Mouse (Mus musculus) megakaryocyte, embryonic 14.5 days (primary cell): ENCODE measurements around the gene Ankrd34a. TPM values are rescaled to one million over a fixed set of nuclear protein-coding genes. Genes with fewer than 3 reads are reported as not detected.

ENCODE experiments used
- H3K27me3 ChIP-seq: replicated peaks from 2 replicates; pipeline ENCODE3; 2012; ENCODE audit warnings: inconsistent platforms
- H3K36me3 ChIP-seq: replicated peaks from 2 replicates; pipeline ENCODE3; 2012; ENCODE audit warnings: low read length, inconsistent platforms, mixed read lengths
- H3K4me1 ChIP-seq: 2 replicates; pipeline ENCODE4 v1.6.1; 2012; ENCODE audit warnings: inconsistent platforms
- H3K4me3 ChIP-seq: replicated peaks from 2 replicates; pipeline ENCODE3; 2012; ENCODE audit warnings: moderate library complexity, mild to moderate bottlenecking, inconsistent platforms
- H3K9me3 ChIP-seq: 2 replicates; pipeline ENCODE4 v1.6.1; 2012; ENCODE audit warnings: inconsistent platforms
- FLI1 ChIP-seq: IDR thresholded peaks from 2 replicates; pipeline ENCODE4 v1.6.1; 2012; ENCODE audit warnings: low read length, inconsistent platforms, mixed read lengths
- GATA1 ChIP-seq: IDR thresholded peaks from 3 replicates; pipeline ENCODE4 v1.6.1; 2012; ENCODE audit warnings: mixed read lengths, low read length, inconsistent platforms, borderline replicate concordance
- polyA plus RNA-seq: library from polyadenylated mRNA; stranded (reverse); fragments of >175 nt; gene quantifications from 2 replicates; pipeline ENCODE4 v1.2.3, GENCODE M21; 2012; ENCODE audit warnings: low replicate concordance; ENCODE audit not compliant: insufficient read depth

Ankrd34a gene
- polyA plus RNA-seq, result not detected in 2 replicates

DNA sequence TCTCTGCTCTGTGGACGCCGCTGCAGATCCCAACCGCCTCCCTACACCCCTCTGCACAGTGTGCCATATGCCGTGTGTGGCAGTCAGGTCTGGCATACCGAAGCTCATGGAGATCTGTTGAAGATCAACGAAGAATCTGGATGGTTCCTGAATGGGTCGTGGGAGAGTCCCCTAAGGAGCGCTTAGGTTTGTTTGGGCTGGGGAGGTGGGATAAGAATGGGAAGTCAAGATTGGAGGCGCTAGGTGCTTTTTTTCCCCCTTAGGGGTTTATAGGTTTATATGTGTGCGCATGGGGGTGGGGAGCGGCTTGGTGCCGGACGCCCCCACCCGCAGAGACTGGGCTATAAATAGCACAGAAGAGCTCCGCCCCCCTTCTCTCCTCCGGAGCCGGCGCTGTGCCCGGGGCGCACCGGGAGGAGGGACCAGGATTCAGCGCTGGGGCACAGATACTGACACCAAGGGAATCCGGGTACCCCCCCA lies at the start of gene Ankrd34a:
Gene Ankrd34a (plus strand): TSS at position 409 of the 480 bp plus-strand sequence.
- Histone ChIP-seq H3K27me3 (peaks cover 53% of the 10 kb centered on the region), H3K36me3 (no peaks in the 10 kb centered on the region), H3K9me3 (no peaks in the 10 kb centered on the region), H3K4me1 (peaks cover 76% of the 10 kb centered on the region), H3K4me3 (peak within 1 kb of the TSS; percentile 91)
- no peak for TF ChIP-seq GATA1
- TF ChIP-seq FLI1, result no peak

DNA sequence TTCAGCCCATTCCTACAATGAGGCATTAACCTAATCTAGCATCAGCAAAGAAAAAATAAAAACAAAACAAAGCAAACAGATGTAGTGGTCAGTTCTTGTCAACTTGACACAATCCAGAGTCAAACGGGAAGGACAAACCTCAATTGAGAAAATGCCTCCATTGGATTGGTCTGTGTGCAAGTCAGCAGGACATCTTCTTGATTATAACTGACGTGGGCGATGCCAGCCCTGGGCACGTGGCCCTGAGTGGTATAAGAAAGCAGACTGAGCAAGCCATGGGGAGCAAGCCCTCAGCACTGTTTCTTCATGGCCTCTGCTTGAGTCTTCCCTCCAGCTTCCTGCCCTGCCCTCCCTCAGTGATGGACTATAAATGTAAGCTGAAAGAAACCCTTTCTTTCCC lies 49.6 kb upstream of the Ankrd34a start:
- H3K27me3 ChIP-seq, result peaks cover 26% of the 10 kb centered on the region
- peaks cover 3% of the 10 kb centered on the region for H3K9me3 ChIP-seq
- TF ChIP-seq GATA1 (no peak), FLI1 (no peak)
- no peaks in the 10 kb centered on the region for H3K36me3 ChIP-seq
- H3K4me1 ChIP-seq, result peaks cover 36% of the 10 kb centered on the region
- H3K4me3 ChIP-seq, result peak overlapping the region; percentile 16

DNA sequence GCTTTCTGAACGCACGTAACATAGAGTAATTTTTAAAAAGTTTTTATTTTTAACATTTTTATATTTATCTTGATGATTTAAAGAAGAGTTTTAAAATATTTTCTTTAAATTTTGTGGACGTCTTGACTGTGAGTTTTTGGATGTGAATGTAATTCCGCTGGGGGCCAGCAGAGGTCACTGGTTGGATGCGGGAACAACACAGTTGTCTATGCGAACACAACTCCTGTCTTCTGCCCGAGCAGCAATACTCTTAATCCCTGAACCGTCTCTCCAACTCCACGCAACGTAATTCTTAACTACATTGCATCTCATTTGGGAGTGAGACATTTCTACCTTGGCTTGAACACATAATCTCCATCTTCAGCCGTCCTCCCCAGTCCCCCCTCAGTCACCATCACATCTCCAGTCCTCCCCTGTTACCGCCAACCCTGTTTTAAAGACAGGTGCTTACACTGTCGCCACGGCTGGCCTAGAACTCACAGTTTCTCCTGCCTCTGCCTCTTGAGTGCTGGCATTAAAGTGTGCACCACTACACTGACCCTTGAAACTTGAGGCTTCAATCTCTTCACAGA lies 49.0 kb upstream of the Ankrd34a start:
- no peaks in the 10 kb centered on the region for H3K36me3 ChIP-seq
- peaks cover 22% of the 10 kb centered on the region for H3K27me3 ChIP-seq
- H3K9me3 ChIP-seq, result peaks cover 3% of the 10 kb centered on the region
- H3K4me1 ChIP-seq, result peaks cover 38% of the 10 kb centered on the region
- peak overlapping the region; percentile 71 for H3K4me3 ChIP-seq
- no peak for TF ChIP-seq GATA1
- no peak for TF ChIP-seq FLI1

DNA sequence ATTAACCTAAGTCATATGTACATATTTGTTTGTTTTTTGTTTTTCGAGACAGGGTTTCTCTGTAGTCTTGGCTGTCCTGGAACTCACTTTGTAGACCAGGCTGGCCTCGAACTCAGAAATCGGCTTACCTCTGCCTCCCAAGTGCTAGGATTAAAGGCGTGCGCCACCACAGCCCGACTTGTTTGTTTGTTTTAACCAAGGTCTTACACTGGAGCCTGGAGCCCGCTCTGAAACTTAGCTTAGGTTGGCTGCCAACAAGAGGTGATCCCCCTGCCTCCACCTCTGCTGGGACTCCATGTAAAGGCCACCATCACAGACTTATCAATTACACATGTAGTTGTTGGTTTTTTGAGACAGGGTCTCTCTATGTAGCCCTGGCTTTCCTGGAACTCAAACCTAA lies 47.6 kb upstream of the Ankrd34a start:
- peaks cover 3% of the 10 kb centered on the region for H3K9me3 ChIP-seq
- H3K4me3 ChIP-seq, result no peak overlapping the region
- H3K27me3 ChIP-seq, result peaks cover 10% of the 10 kb centered on the region
- TF ChIP-seq GATA1 (no peak), FLI1 (no peak)
- H3K4me1 ChIP-seq, result peaks cover 44% of the 10 kb centered on the region
- H3K36me3 ChIP-seq, result no peaks in the 10 kb centered on the region

DNA sequence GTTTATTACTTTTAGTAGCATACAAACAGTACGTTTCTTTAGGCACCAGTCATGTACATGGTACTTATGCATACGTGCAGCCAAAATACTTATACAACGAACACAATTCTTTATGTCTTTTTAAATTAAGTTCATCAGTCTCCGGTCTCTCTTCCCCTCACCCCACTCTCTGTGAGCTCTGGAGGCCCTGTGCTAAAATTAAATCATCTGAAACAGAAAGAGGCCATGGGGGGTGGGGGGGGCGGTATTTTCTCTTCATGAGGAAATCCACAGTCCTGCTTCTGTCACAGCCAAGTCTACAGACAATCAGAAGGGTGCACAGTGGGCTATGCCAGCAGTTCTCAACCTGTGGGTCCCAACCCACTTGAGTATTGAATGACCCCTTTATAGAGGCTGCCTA lies 47.1 kb upstream of the Ankrd34a start:
- H3K4me3 ChIP-seq, result no peak overlapping the region
- H3K4me1 ChIP-seq, result peaks cover 49% of the 10 kb centered on the region
- TF ChIP-seq FLI1 (no peak), GATA1 (no peak)
- H3K36me3 ChIP-seq, result no peaks in the 10 kb centered on the region
- no peaks in the 10 kb centered on the region for H3K9me3 ChIP-seq
- H3K27me3 ChIP-seq, result peaks cover 4% of the 10 kb centered on the region

DNA sequence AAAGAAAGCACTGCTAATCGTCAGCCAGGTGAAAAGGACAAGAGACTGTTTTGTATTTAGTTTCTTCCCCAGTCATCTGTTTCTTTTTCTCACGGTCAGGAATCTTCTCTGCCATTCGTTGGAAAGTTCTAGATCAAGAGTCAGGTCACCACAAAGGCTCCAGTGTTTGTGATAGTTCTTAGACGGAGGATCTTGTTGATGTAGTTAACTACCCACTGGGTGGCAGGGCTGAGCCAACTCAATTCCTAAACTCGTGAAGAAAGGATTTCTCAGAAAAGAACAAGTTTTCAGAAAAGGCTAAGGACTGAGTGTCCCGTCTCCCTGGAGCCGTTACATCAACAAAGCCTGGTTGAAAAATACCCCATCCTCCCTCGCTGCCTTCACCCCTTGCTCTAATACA lies 45.2 kb upstream of the Ankrd34a start:
- peaks cover 2% of the 10 kb centered on the region for H3K27me3 ChIP-seq
- H3K4me1 ChIP-seq, result peaks cover 55% of the 10 kb centered on the region
- no peaks in the 10 kb centered on the region for H3K36me3 ChIP-seq
- no peaks in the 10 kb centered on the region for H3K9me3 ChIP-seq
- H3K4me3 ChIP-seq, result peak overlapping the region; percentile 50
- TF ChIP-seq FLI1 (no peak), GATA1 (no peak)

DNA sequence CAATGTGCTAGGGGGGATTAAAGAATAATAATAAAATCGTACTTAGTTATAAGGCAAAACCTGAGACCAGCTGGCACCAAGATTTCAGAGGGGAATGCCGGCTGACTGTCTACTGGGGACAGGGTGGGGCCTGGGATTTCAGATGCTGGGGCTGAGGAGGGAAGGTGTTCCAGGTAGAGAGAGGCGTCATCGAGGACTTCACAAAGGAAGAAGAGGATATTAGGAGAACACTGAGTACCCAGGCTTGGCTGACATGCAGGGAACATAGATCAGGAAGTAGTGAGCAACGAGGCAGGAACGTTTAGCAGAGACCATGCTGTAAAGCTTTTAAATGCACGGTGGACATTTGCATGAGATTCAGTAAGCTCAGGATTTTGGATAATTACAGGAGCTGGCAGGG lies 44.5 kb upstream of the Ankrd34a start:
- TF ChIP-seq FLI1 (no peak), GATA1 (no peak)
- no peaks in the 10 kb centered on the region for H3K9me3 ChIP-seq
- H3K36me3 ChIP-seq, result no peaks in the 10 kb centered on the region
- H3K4me3 ChIP-seq, result no peak overlapping the region
- peaks cover under 1% of the 10 kb centered on the region for H3K27me3 ChIP-seq
- peaks cover 56% of the 10 kb centered on the region for H3K4me1 ChIP-seq

DNA sequence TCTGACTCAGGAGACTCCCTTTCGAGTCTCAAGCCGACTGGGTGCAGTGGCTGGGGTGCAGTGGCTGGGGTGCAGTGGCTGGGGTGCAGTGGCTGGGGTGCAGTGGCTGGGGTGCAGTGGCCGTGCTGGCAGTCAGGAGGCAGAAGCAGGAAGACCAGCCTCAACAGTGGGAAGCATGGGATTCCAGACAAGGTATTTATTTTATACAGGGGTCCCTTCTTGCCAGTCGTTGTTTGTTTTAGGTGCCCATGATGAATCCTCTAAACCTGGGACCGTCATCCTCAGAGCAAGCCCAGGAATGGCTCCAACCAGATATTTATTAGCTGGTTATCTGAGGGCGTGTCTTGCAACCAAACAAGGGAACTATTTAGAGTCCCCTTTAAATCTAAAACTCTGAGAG lies 42.8 kb upstream of the Ankrd34a start:
- no peaks in the 10 kb centered on the region for H3K27me3 ChIP-seq
- no peak overlapping the region for H3K4me3 ChIP-seq
- peaks cover 45% of the 10 kb centered on the region for H3K4me1 ChIP-seq
- H3K9me3 ChIP-seq, result no peaks in the 10 kb centered on the region
- peaks cover 5% of the 10 kb centered on the region for H3K36me3 ChIP-seq
- no peak for TF ChIP-seq FLI1
- no peak for TF ChIP-seq GATA1

DNA sequence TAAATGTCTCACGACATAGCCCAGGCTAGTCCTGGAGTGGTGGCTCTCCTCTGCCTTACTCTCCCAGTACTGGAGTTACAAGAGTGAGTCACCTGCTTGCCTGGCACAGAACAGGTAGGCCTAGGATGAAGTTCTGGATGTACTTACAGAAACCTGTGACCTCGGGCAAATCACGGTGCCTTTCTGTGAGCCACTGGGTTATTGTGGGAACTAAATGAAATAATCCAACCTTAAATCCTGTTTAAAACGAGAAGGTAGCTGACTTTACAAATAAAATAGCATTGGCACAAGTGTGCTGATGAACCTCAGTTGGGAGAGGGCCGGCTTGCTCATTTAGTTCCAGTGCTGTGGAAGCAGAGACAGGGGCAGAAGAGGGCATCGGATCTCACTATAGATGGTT lies 42.2 kb upstream of the Ankrd34a start:
- Histone ChIP-seq H3K36me3 (peaks cover 12% of the 10 kb centered on the region), H3K4me1 (peaks cover 44% of the 10 kb centered on the region), H3K27me3 (no peaks in the 10 kb centered on the region), H3K4me3 (no peak overlapping the region), H3K9me3 (no peaks in the 10 kb centered on the region)
- TF ChIP-seq GATA1 (no peak), FLI1 (no peak)

DNA sequence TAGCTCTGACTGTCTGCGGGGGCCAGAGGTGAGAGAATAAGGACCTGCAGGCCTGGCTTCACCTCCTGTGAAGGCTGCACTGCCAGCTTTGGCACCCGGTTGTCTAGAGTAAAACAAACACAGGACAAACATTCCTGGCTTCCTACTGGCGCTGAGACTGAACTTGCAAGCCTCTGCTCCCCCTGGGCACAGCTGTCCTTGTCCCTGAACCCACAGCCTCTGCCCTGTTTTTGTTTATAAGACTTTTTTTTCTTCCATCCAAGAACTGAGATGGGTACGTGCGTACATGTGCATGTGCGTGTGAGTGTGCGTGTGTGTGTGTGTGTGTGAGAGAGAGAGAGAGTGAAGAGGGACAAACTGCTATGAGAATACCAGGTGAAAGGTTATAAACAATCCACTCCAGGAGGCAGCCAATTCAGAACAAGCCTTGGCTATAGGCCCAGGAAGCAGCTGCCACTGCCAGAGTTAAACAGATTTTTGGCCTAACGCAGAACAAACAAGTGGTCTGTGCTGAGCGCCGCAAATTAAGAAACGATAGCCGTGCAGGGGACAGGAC lies 41.3 kb upstream of the Ankrd34a start:
- peaks cover 20% of the 10 kb centered on the region for H3K36me3 ChIP-seq
- no peaks in the 10 kb centered on the region for H3K27me3 ChIP-seq
- TF ChIP-seq FLI1 (no peak), GATA1 (no peak)

More for the DNA sequence above, 41.3 kb upstream of the Ankrd34a start:
- Histone ChIP-seq H3K9me3 (no peaks in the 10 kb centered on the region), H3K4me1 (peaks cover 45% of the 10 kb centered on the region), H3K4me3 (no peak overlapping the region)
